ENCODE assay signal across 17 mouse cellular contexts in genomic region chr13:100195421-100195820, GRCm38 (mm10). TPM values are rescaled to one million over a fixed set of nuclear protein-coding genes. Genes with fewer than 3 reads are reported as not detected.
DNase-seq lines count a peak whose midpoint lies in the region; ATAC-seq and TF ChIP-seq lines count a peak whose summit lies in the region.
"Had no signal": no experiment of that assay in that cellular context is flagged by ENCODE, and none has a peak within 500 bp of the region (broad histone marks: within the 10 kb centered on the region; RNA-seq: fewer than 3 reads in every experiment).

No protein-coding gene starts in this region.

- H3K27ac ChIP-seq in lung, postnatal 0 days (ENCODE audit: low read length): no peak overlapping the region
- H3K27ac ChIP-seq in hindbrain, embryonic 13.5 days: no peak overlapping the region
- H3K27ac ChIP-seq: embryonic facial prominence, embryonic 13.5 days; embryonic facial prominence, embryonic 15.5 days; forebrain, embryonic 13.5 days; forebrain, embryonic 15.5 days had no signal

- no peak for ATAC-seq in lung, postnatal 0 days
- ATAC-seq in megakaryocyte, adult 5-6 weeks (ENCODE audit: poor library complexity, severe bottlenecking): peak; percentile 63; the same call in 1 of the 2 replicates
- peak; percentile 76 for ATAC-seq in monocyte, adult 5-6 weeks (replicated peaks; ENCODE audit: insufficient number of reproducible peaks, low FRiP score, low TSS enrichment, poor library complexity, severe bottlenecking)
- ATAC-seq in hindbrain, embryonic 13.5 days (ENCODE audit: low FRiP score): no peak
- ATAC-seq: forebrain, embryonic 13.5 days; forebrain, embryonic 15.5 days; forebrain, postnatal 0 days had no signal

- TF ChIP-seq EP300 in lung, postnatal 0 days (IDR thresholded peaks at IDR 0.05): no peak

- no peak for TF ChIP-seq CTCF in lung, postnatal 0 days (IDR thresholded peaks at IDR 0.05)

- H3K4me3 ChIP-seq in lung, postnatal 0 days (ENCODE audit: low read depth, low read length): no peak overlapping the region
- H3K4me3 ChIP-seq in hindbrain, embryonic 13.5 days: no peak overlapping the region
- H3K4me3 ChIP-seq: embryonic facial prominence, embryonic 13.5 days; embryonic facial prominence, embryonic 15.5 days; forebrain, embryonic 13.5 days; forebrain, embryonic 15.5 days had no signal

- no peaks in the 10 kb centered on the region for H3K36me3 ChIP-seq in lung, postnatal 0 days (ENCODE audit: insufficient read depth, low read length)
- no peaks in the 10 kb centered on the region for H3K36me3 ChIP-seq in hindbrain, embryonic 13.5 days
- H3K36me3 ChIP-seq: embryonic facial prominence, embryonic 13.5 days; embryonic facial prominence, embryonic 15.5 days; forebrain, embryonic 15.5 days had no signal

- no peaks in the 10 kb centered on the region for H3K27me3 ChIP-seq in lung, postnatal 0 days (replicated peaks; ENCODE audit: insufficient read depth, low read length)
- no peaks in the 10 kb centered on the region for H3K27me3 ChIP-seq in hindbrain, embryonic 13.5 days
- H3K27me3 ChIP-seq: embryonic facial prominence, embryonic 13.5 days; embryonic facial prominence, embryonic 15.5 days; forebrain, embryonic 13.5 days; forebrain, embryonic 15.5 days had no signal

- peak; percentile 8 for DNase-seq in lung, postnatal 36 days
- DNase-seq in lung, postnatal 0 days (ENCODE audit: low spot score): no peak
- DNase-seq: cerebellum, adult 11 months; cerebellum, adult 18-20 months; cerebellum, adult 8-10 months; cerebellum, adult 9-11 months; cerebellum, postnatal 14 days; cerebellum, postnatal 36 days; embryo, embryonic 11 days; forebrain, postnatal 0 days had no signal

- H3K4me1 ChIP-seq in lung, postnatal 0 days (ENCODE audit: insufficient read depth, low read depth, low read length): no peaks in the 10 kb centered on the region
- no peaks in the 10 kb centered on the region for H3K4me1 ChIP-seq in hindbrain, embryonic 13.5 days (replicated peaks)
- H3K4me1 ChIP-seq: embryonic facial prominence, embryonic 13.5 days; embryonic facial prominence, embryonic 15.5 days; forebrain, embryonic 13.5 days; forebrain, embryonic 15.5 days had no signal

- no peaks in the 10 kb centered on the region for H3K9me3 ChIP-seq in lung, postnatal 0 days (ENCODE audit: low read length)
- no peaks in the 10 kb centered on the region for H3K9me3 ChIP-seq in hindbrain, embryonic 13.5 days
- H3K9me3 ChIP-seq: embryonic facial prominence, embryonic 13.5 days; embryonic facial prominence, embryonic 15.5 days; forebrain, embryonic 13.5 days; forebrain, embryonic 15.5 days had no signal

- 63% methylated on average over 3 of the region's 3 CpGs for WGBS in lung, postnatal 0 days
- 90% methylated on average over 3 of the region's 3 CpGs for WGBS in hindbrain, embryonic 13.5 days

- H3K9ac ChIP-seq in lung, postnatal 0 days (replicated peaks; ENCODE audit: low read depth): no peak overlapping the region
- H3K9ac ChIP-seq in hindbrain, embryonic 13.5 days: no peak overlapping the region
- H3K9ac ChIP-seq: embryonic facial prominence, embryonic 13.5 days; embryonic facial prominence, embryonic 15.5 days; forebrain, embryonic 13.5 days; forebrain, embryonic 15.5 days; forebrain, postnatal 0 days had no signal

- no peak overlapping the region for H3K4me2 ChIP-seq in lung, postnatal 0 days (replicated peaks; ENCODE audit: low read depth, low read length)
- no peak overlapping the region for H3K4me2 ChIP-seq in hindbrain, embryonic 13.5 days
- H3K4me2 ChIP-seq: embryonic facial prominence, embryonic 13.5 days; embryonic facial prominence, embryonic 15.5 days; forebrain, embryonic 13.5 days; forebrain, embryonic 15.5 days had no signal

RNA-seq across cellular contexts. Expression of gene Naip2, which starts 6.5 kb away (rescaled TPM):
- polyA plus RNA-seq in lung, postnatal 0 days (2015; fragmentation: Nextera tagmentation; extraction: Ambion mirVana): 0.84 and 1.3 TPM in 2 replicates
- 65.0 and 67.0 TPM in 2 replicates for total RNA-seq in megakaryocyte, adult 5-6 weeks (2015)
- total RNA-seq in megakaryocyte, adult 5-6 weeks (2017): 88.7 and 94.5 TPM in 2 replicates
- 90.1 to 116 TPM (median 91.1 TPM) in 3 replicates for total RNA-seq in monocyte, adult 5-6 weeks (2017)
- polyA plus RNA-seq in hindbrain, embryonic 13.5 days (2015; fragmentation: Nextera tagmentation; extraction: Ambion mirVana): 0.22 and 0.26 TPM in 2 replicates

RNA-seq across cellular contexts. Expression of gene Naip5, which starts 50.7 kb away (rescaled TPM):
- 0.67 and 0.81 TPM in 2 replicates for polyA plus RNA-seq in lung, postnatal 0 days (2015; fragmentation: Nextera tagmentation; extraction: Ambion mirVana)
- 37.1 and 37.2 TPM in 2 replicates for total RNA-seq in megakaryocyte, adult 5-6 weeks (2015)
- 42.8 and 45.3 TPM in 2 replicates for total RNA-seq in megakaryocyte, adult 5-6 weeks (2017)
- 103 to 115 TPM (median 107 TPM) in 3 replicates for total RNA-seq in monocyte, adult 5-6 weeks (2017)
- polyA plus RNA-seq in hindbrain, embryonic 13.5 days (2015; fragmentation: Nextera tagmentation; extraction: Ambion mirVana): 0.16 and 0.17 TPM in 2 replicates

Comparison
In these comparisons a context has a peak if more than half of its experiments do, and no peak if none do; other contexts are left out.
1. ATAC-seq: peak in megakaryocyte, adult 5-6 weeks (single experiment) and monocyte, adult 5-6 weeks (single experiment); none in lung, postnatal 0 days (single experiment) and hindbrain, embryonic 13.5 days (single experiment).